Mouse (Mus musculus) gastrocnemius, postnatal 25 days (tissue): ENCODE data around the gene Strn3. TPM values are rescaled to one million over a fixed set of nuclear protein-coding genes. Genes with fewer than 3 reads are reported as not detected.
A peak's percentile ranks its signal among the peaks of the same experiment; 100 is the strongest.

Experiments
- DNase-seq: peaks from one replicate; pipeline ENCODE4 v3.0.0; 2022
- long read RNA-seq, 2 experiments: library from polyadenylated mRNA; stranded (forward); transcript quantifications; one replicate each; pipeline ENCODE4 v2.0.0; 2021
- total RNA-seq, 2 experiments: library from RNA; stranded (reverse); gene quantifications; 1 replicate in 1 of 2; 2 replicates in 1 of 2; pipeline ENCODE4 v1.2.3; 2021

Gene Strn3
- total RNA-seq, result 100 to 1,000 TPM; 114 to 138 TPM
- long read RNA-seq, experiment 1, transcript Strn3-202 (16 exons, 2,791 nt), result major isoform, 77 of 105 reads
- long read RNA-seq, experiment 1, partial matches to known transcripts, result 11 of 105 reads
- long read RNA-seq, experiment 1, other reads (novel, unspliced or antisense), result 17 of 105 reads
- long read RNA-seq, experiment 2, transcript Strn3-202 (16 exons, 2,791 nt), result major isoform, 174 of 229 reads
- long read RNA-seq, experiment 2, partial matches to known transcripts, result 4 of 229 reads
- long read RNA-seq, experiment 2, other reads (novel, unspliced or antisense), result 51 of 229 reads

GRCm38 (mm10) chr12:51691845-51692632 is at the start of gene Strn3:
TSS of gene Strn3 (minus strand) at chr12:51691897.
- peak; percentile 99 for DNase-seq

- DNase-seq, result no peak
Observed at GRCm38 (mm10) chr12:51736807-51737206, 45.1 kb upstream of the Strn3 start.

GRCm38 (mm10) chr12:51736381-51736780 is 44.7 kb upstream of the Strn3 start:
- no peak for DNase-seq

GRCm38 (mm10) chr12:51735840-51736271 is 44.2 kb upstream of the Strn3 start:
- DNase-seq, result no peak

GRCm38 (mm10) chr12:51734605-51735211 is 43.0 kb upstream of the Strn3 start:
- no peak for DNase-seq

- DNase-seq, result no peak
Observed at GRCm38 (mm10) chr12:51729827-51730226, 38.1 kb upstream of the Strn3 start.

- DNase-seq, result peak; percentile 49
Observed at GRCm38 (mm10) chr12:51729058-51729457, 37.4 kb upstream of the Strn3 start.

GRCm38 (mm10) chr12:51721836-51722235 is 30.1 kb upstream of the Strn3 start:
- DNase-seq, result no peak

- no peak for DNase-seq
Observed at GRCm38 (mm10) chr12:51718617-51719016, 26.9 kb upstream of the Strn3 start.

GRCm38 (mm10) chr12:51712685-51713084 is 21.0 kb upstream of the Strn3 start:
- DNase-seq, result no peak

- no peak for DNase-seq
Observed at GRCm38 (mm10) chr12:51710154-51710553, 18.5 kb upstream of the Strn3 start.

GRCm38 (mm10) chr12:51709741-51710140 is 18.0 kb upstream of the Strn3 start:
- no peak for DNase-seq

- DNase-seq, result no peak
Observed at GRCm38 (mm10) chr12:51708941-51709686, 17.4 kb upstream of the Strn3 start.

- no peak for DNase-seq
Observed at GRCm38 (mm10) chr12:51706673-51707235, 15.1 kb upstream of the Strn3 start.

GRCm38 (mm10) chr12:51705778-51706177 is 14.1 kb upstream of the Strn3 start:
- DNase-seq, result no peak

- DNase-seq, result no peak
Observed at GRCm38 (mm10) chr12:51704572-51704971, 12.9 kb upstream of the Strn3 start.

- DNase-seq, result no peak
Observed at GRCm38 (mm10) chr12:51703859-51704258, 12.2 kb upstream of the Strn3 start.

- DNase-seq, result no peak
Observed at GRCm38 (mm10) chr12:51701723-51702122, 10.0 kb upstream of the Strn3 start.

- DNase-seq, result no peak
Observed at GRCm38 (mm10) chr12:51699623-51700393, 8.1 kb upstream of the Strn3 start.

GRCm38 (mm10) chr12:51696157-51696556 is 4.5 kb upstream of the Strn3 start:
- no peak for DNase-seq

GRCm38 (mm10) chr12:51694966-51695365 is 3.3 kb upstream of the Strn3 start:
- no peak for DNase-seq
